Mouse (Mus musculus) limb, embryonic 12.5 days (tissue): Measurements from ENCODE around the gene Chrnb1. TPM values are rescaled to one million over a fixed set of nuclear protein-coding genes. Genes with fewer than 3 reads are reported as not detected.

ENCODE experiments used
- ATAC-seq: fragments of 200-750 bp; cut with Nextera tagmentation; 2 replicates; pipeline ENCODE4 v1.8.0; 2017; ENCODE audit warnings: low read depth, moderate TSS enrichment; ENCODE audit not compliant: insufficient number of reproducible peaks, insufficient read depth, low FRiP score, low TSS enrichment
- H3K27ac ChIP-seq: fragments of 300-500 bp; sonication (generic); 2 replicates; pipeline ENCODE4 v1.5.1; 2016; ENCODE audit warnings: mild to moderate bottlenecking, moderate library complexity
- H3K27me3 ChIP-seq: fragments of 300-500 bp; sonication (generic); 2 replicates; pipeline ENCODE4 v1.6.1; 2016; ENCODE audit warnings: mild to moderate bottlenecking, moderate library complexity
- H3K36me3 ChIP-seq: fragments of 300-500 bp; sonication (generic); 2 replicates; pipeline ENCODE4 v1.6.1; 2016; ENCODE audit warnings: mild to moderate bottlenecking, moderate library complexity
- H3K4me1 ChIP-seq: fragments of 300-500 bp; sonication (generic); replicated peaks from 2 replicates; pipeline ENCODE4 v1.6.1; 2016
- H3K4me2 ChIP-seq: fragments of 300-500 bp; sonication (generic); 2 replicates; pipeline ENCODE4 v1.6.1; 2016; ENCODE audit warnings: mild to moderate bottlenecking, moderate library complexity
- H3K4me3 ChIP-seq: fragments of 300-500 bp; sonication (generic); replicated peaks from 2 replicates; pipeline ENCODE4 v1.5.1; 2016; ENCODE audit warnings: mild to moderate bottlenecking
- H3K9ac ChIP-seq: fragments of 300-500 bp; sonication (generic); replicated peaks from 2 replicates; pipeline ENCODE4 v1.6.1; 2016; ENCODE audit warnings: mild to moderate bottlenecking, moderate library complexity
- H3K9me3 ChIP-seq: fragments of 300-500 bp; sonication (generic); 2 replicates; pipeline ENCODE4 v1.6.1; 2016; ENCODE audit warnings: mild to moderate bottlenecking, moderate library complexity
- WGBS: fragments of 180-500 bp; shearing (Covaris S2); methylation state at CpG from one replicate; pipeline ENCODE4 v1.1.7; 2016; 5-methylcytosine and 5-hydroxymethylcytosine counted together
- polyA plus RNA-seq: library from polyadenylated mRNA; unstranded; fragments of >200 nt; fragmentation: Nextera tagmentation; extraction: Ambion mirVana; gene quantifications from 2 replicates; pipeline ENCODE4 v1.2.1, GENCODE M21; 2016

Gene Chrnb1
- polyA plus RNA-seq, 1 experiment from 2014 or later = 15.4 TPM

DNA sequence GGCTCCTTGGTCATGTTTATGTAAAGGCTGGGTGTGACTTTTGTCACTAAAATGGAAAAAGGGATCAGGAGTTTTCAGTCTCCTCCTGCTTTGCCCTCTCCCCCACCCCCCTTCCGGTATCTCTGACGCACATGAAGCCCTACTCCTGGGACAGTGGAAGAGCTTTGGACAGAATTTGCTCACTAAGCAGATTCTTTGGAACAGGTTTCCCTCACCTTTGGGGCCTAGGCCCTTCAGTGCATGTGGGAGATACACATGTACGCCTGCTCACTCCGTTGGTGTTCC lies 28.2 kb downstream of the Chrnb1 start:
- H3K4me1 ChIP-seq = peaks cover 26% of the 10 kb centered on the region
- H3K27ac ChIP-seq = 0 out of 2 replicates have a peak overlapping the region, but pooled peaks have one; percentile 66
- no peak overlapping the region for H3K9ac ChIP-seq
- H3K4me2 ChIP-seq = peak overlapping the region; percentile 78
- no peak for ATAC-seq
- no peaks in the 10 kb centered on the region for H3K27me3 ChIP-seq
- WGBS = 62% methylated on average over 4 of the region's 4 CpGs
- peak overlapping the region; percentile 86 for H3K4me3 ChIP-seq
- no peaks in the 10 kb centered on the region for H3K36me3 ChIP-seq
- H3K9me3 ChIP-seq = no peaks in the 10 kb centered on the region

DNA sequence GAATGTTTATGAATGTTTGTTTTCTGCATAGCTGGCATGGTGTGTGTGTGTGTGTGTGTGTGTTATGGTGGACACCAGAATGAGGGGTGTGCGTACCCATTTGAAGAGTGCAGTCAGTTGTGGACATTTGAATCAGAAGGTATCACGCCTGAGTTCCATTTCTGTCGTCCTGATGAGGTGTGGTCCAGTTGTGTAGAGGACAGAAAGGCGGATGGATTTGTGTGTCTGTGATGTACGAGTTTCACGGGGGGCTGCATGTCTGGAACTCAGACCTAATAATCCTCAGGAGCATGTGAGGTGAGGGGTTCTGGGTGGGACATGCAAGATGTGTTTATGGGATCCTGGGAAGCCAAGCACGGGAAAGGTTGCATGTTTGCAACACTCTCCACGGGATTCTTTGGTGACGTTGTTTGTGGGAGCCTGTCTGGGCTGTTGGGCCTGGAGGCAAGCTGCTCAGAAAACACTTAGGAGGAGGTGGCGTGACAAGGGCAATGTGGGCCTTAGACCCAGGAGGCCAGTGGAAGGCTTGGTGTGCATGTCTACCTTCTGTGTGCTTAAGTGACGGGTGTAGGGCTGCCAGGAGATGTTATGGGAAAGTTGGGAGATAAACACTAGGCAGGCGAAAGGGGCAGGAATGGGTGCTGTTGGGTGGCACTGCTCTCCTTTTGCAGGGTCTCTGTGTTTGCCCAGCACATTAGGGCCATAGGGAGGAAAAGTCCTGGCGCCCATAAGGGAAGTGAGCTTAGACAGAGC lies 28.7 kb downstream of the Chrnb1 start:
- Histone ChIP-seq H3K27ac (peak overlapping the region; percentile 66; the same call in 1 of the 2 replicates), H3K9me3 (no peaks in the 10 kb centered on the region), H3K4me2 (peak overlapping the region; percentile 78), H3K4me3 (peak overlapping the region; percentile 86), H3K27me3 (no peaks in the 10 kb centered on the region), H3K9ac (peak overlapping the region; percentile 92), H3K4me1 (peaks cover 26% of the 10 kb centered on the region), H3K36me3 (no peaks in the 10 kb centered on the region)
- no peak for ATAC-seq
- WGBS = 55% methylated on average over 13 of the region's 13 CpGs

DNA sequence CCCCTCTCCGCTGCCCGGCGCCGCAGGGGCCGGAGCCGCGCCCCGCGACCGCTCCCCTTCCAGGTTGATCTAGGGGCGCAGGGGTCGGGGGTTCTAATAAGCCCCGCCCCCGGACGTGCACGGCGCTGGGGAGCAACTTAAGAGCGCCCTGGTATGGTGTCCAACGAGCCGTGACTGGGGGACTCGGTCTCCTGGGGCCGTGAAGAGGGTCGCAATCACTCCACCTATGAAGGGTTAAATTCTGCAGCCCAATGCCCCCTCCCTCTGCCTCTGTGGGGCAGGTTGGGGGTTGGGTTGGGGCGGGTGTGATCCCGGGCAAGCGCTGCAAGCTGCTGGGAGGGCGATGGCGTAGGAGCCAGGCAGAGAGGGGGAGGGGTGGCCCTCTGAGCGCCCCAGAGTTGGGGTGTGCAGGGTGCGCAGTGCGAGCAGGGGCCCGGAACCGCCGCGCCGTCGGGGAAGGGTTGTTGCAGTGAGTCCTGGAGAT lies 29.6 kb downstream of the Chrnb1 start:
- H3K27me3 ChIP-seq = no peaks in the 10 kb centered on the region
- under 1% methylated on average over 37 of the region's 37 CpGs for WGBS
- peak overlapping the region; percentile 79 for H3K27ac ChIP-seq
- ATAC-seq = peak; percentile 63
- no peaks in the 10 kb centered on the region for H3K9me3 ChIP-seq
- peak overlapping the region; percentile 92 for H3K9ac ChIP-seq
- H3K36me3 ChIP-seq = no peaks in the 10 kb centered on the region
- peak overlapping the region; percentile 78 for H3K4me2 ChIP-seq
- peaks cover 26% of the 10 kb centered on the region for H3K4me1 ChIP-seq
- peak overlapping the region; percentile 86 for H3K4me3 ChIP-seq

DNA sequence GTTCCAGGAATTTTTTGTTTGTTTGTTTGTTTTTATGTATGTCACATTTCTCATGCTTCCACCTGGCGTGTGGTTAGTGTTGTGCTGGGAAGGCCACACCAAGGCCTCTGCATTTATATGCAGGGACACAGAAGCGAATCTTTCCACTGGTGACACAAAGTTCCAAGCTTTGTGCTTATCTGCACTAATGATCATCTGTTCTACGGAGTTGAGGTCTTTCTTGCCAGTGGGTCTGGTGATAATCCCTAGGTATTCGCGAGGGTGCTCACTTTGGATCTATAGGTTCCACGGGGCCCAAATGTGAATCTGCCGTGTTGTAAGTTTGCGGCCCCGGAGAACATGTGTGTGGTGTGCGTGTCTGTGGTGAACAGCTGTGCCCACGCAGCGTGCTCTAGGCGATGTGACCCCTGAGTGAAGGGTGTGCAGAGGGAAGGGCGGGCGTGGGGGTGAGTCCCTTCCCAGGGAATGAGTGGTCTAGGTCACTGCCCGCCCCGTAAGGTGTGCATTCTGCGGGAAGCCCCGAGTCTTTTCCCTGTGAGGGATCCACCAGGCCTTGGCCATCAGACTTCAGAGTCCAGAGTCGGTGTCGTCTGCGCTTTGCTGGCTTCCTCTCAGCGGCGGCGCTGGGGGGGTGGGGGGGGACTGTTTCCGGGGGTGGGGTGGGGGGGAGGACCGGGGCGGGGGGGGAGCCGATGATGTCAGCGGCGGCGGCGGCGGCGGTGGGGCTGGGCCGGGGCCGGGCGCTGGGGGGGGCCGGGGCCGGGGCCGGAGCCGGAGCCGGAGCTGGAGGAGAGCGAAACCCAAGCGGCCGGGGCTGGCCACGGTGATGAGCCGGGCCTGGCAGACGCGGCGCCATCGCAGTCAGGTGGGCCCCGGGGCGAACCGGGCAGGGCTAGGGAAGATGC lies 30.3 kb downstream of the Chrnb1 start, which contains the start of gene Zbtb4:
TSS of gene Zbtb4 (plus strand) at position 692 of the 905 bp plus-strand sequence.
- ATAC-seq = peak; percentile 41; the same call in 1 of the 2 replicates
- H3K36me3 ChIP-seq = no peaks in the 10 kb centered on the region
- H3K4me3 ChIP-seq = peak within 1 kb of the TSS; percentile 86
- H3K9ac ChIP-seq = peak within 1 kb of the TSS; percentile 92
- H3K4me1 ChIP-seq = peaks cover 29% of the 10 kb centered on the region
- peak within 1 kb of the TSS; percentile 79 for H3K27ac ChIP-seq
- no peaks in the 10 kb centered on the region for H3K9me3 ChIP-seq
- 19% methylated on average over 40 of the region's 55 CpGs for WGBS
- peak within 1 kb of the TSS; percentile 78 for H3K4me2 ChIP-seq
- H3K27me3 ChIP-seq = no peaks in the 10 kb centered on the region

DNA sequence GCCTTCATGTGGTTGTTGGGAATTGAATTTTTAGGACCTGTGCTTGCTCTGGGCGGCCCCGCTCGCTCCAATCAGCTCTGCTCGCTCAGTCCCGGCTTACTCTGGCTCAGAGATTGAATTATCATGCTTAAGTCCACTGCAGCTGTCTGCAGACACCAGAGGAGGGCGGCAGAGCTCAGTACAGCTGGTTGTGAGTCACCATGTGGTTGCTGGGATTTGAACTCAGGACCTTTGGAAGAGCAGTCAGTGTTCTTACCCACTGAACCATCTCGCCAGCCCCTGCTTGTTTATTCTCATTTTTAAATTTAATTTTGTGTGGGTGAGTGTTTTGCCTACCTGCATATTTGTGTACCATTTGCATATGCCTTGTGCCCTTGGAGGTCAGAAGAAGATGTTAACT lies 32.2 kb downstream of the Chrnb1 start:
- Histone ChIP-seq H3K4me3 (no peak overlapping the region), H3K27ac (no peak overlapping the region), H3K9me3 (no peaks in the 10 kb centered on the region), H3K4me2 (no peak overlapping the region), H3K4me1 (peaks cover 37% of the 10 kb centered on the region), H3K36me3 (no peaks in the 10 kb centered on the region), H3K9ac (no peak overlapping the region), H3K27me3 (no peaks in the 10 kb centered on the region)
- no peak for ATAC-seq
- 67% methylated on average over 7 of the region's 7 CpGs for WGBS

DNA sequence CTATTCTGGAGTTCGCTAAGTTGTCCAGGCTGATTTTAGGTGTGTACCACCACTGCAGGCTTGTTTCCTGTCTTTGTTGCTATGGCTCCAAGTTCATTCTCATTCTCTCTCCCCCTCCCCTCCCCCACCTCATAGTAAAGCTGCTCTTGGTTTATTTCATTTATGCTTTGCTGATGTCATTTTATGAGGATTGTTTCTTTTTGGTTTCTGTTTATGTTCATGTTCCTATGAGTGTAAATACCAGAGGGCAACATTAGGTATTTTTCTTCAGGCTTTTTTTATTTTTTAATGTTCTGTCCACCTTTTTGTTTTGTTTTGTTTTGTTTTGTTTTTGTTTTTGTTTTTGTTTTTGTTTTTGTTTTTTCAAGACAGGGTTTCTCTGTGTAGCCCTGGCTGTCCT lies 33.9 kb downstream of the Chrnb1 start, which contains the start of gene Slc35g3:
TSS of gene Slc35g3 (minus strand) at position 101 of the 400 bp plus-strand sequence.
- H3K27me3 ChIP-seq = no peaks in the 10 kb centered on the region
- ATAC-seq = no peak
- no peak within 1 kb of the TSS for H3K4me3 ChIP-seq
- no peak within 1 kb of the TSS for H3K4me2 ChIP-seq
- H3K4me1 ChIP-seq = peaks cover 30% of the 10 kb centered on the region
- 59% methylated on average over 1 of the region's 1 CpGs for WGBS
- H3K27ac ChIP-seq = peak within 1 kb of the TSS; percentile 98; the same call in 1 of the 2 replicates
- H3K9ac ChIP-seq = no peak within 1 kb of the TSS
- H3K9me3 ChIP-seq = no peaks in the 10 kb centered on the region
- H3K36me3 ChIP-seq = no peaks in the 10 kb centered on the region

DNA sequence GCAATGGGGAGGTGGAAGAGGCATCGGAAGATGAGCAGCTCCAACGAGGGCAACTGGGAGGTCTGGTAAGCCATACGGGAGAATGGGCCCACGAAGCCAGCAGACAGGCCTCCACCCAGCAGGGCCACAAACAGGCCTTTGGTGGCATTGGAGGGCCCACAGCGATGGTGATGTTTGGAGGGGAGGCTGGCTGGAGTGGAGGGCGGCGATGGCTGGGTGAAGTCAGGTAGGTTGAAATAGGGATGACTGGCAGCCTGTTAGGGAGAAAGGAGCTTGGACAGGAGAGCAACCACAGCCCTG lies 34.9 kb downstream of the Chrnb1 start:
- H3K36me3 ChIP-seq = no peaks in the 10 kb centered on the region
- H3K9ac ChIP-seq = no peak overlapping the region
- no peaks in the 10 kb centered on the region for H3K27me3 ChIP-seq
- no peak for ATAC-seq
- peaks cover 34% of the 10 kb centered on the region for H3K4me1 ChIP-seq
- 92% methylated on average over 7 of the region's 7 CpGs for WGBS
- H3K4me3 ChIP-seq = no peak overlapping the region
- peak overlapping the region; percentile 98 for H3K27ac ChIP-seq
- no peak overlapping the region for H3K4me2 ChIP-seq
- no peaks in the 10 kb centered on the region for H3K9me3 ChIP-seq

DNA sequence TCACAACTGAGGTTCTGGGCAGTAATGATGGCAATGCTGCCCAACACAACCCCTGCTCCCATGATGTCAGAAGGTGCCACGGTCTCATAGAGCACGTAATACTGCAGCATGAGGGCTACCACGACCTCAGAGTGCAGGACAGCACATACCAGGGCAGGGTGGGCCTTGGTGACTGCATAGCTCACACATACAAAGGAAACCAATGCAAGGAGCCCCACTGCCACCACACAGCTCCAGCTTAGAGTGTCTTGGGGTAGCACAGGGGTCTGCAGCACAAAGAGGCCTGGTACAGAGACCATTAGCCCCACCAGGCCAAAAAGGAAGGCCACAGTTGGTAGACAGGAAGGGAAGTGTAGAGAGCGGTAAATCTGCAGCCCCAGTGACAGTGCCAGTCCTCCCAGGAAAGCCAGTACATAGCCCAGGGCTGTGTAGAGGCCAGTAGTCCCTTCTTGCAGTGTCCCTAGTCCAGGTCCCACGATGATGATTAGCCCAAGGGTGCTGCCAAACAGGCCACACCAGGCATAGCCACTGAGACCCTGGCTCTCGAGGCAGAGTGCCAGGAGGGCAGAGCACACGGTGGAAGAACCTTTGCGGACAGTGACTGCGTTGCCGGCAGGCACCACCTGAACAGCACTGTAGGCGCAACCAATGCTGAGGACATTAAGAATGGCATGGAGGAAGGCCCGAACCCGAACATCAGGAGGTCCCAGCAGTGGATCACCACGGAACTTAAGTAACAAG lies 35.4 kb downstream of the Chrnb1 start:
- Histone ChIP-seq H3K27me3 (no peaks in the 10 kb centered on the region), H3K4me2 (peak overlapping the region; percentile 78), H3K36me3 (no peaks in the 10 kb centered on the region), H3K4me1 (peaks cover 37% of the 10 kb centered on the region), H3K4me3 (peak overlapping the region; percentile 63), H3K9ac (peak overlapping the region; percentile 72; the same call in 1 of the 2 replicates), H3K27ac (peak overlapping the region; percentile 98), H3K9me3 (no peaks in the 10 kb centered on the region)
- 81% methylated on average over 14 of the region's 14 CpGs for WGBS
- no peak for ATAC-seq

DNA sequence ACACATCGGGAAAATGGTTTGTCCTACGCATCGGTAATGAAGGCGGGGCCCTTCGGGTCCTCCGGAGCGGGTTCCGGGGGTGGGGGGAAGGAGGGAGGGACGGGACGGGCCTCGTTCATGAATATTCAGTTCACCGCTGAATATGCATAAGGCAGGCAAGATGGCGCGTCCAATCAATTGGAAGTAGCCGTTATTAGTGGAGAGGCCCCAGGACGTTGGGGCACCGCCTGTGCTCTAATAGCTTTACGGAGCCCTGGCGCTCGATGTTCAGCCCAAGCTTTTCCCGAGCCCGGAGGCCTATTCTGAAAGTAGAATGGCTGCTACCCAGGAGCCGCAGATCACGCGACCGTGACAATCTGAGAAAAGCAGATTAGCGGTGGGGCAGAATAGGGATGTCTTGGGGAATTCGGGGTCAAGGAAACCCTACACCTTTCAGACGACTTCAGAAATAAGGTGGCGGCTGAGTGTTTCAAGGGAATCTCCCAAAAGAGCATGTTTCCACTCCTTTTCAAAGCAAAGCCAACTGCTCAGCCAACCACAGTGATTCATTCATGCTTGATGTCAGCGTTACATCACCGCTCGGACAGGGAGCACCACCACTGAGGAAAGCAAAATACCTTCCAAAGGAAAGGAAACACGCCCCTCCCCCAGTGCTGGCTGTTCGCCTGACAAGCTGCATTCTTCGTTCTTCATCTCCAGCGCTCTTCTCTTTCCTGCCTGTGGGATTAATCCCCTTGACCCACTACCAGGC lies 36.6 kb downstream of the Chrnb1 start:
- H3K4me2 ChIP-seq = peak overlapping the region; percentile 78
- peak overlapping the region; percentile 72 for H3K9ac ChIP-seq
- H3K4me1 ChIP-seq = peaks cover 40% of the 10 kb centered on the region
- H3K4me3 ChIP-seq = peak overlapping the region; percentile 63
- H3K9me3 ChIP-seq = no peaks in the 10 kb centered on the region
- WGBS = under 1% methylated on average over 37 of the region's 37 CpGs
- no peaks in the 10 kb centered on the region for H3K36me3 ChIP-seq
- peak; percentile 92 for ATAC-seq
- H3K27me3 ChIP-seq = no peaks in the 10 kb centered on the region
- peak overlapping the region; percentile 98 for H3K27ac ChIP-seq

DNA sequence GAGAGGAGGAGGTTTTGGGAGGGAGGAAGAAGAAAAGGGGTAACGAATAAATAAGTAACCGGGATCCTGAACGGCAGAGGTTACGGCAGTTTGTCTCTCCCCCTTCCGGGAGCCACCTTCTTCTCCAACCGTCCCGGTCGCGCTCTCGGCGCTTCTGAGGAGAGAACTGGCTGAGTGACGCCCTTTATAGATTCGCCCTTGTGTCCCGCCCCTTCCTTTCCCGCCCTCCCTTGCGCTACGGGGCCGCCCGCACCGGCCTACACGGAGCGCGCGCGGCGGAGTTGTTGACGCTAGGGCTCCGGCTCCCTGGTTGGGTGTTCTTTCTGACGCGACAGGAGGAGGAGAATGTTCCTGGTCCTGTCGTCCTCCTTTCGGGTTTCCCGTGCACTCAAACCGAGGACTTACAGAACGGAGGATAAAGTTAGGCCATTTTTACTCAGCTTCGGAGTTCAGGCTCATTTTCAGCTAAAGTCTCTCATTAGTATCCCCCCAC lies 37.2 kb downstream of the Chrnb1 start, which contains the start of gene Polr2a:
TSS of gene Polr2a (minus strand) at position 160 of the 493 bp plus-strand sequence.
- H3K27me3 ChIP-seq = no peaks in the 10 kb centered on the region
- H3K9me3 ChIP-seq = no peaks in the 10 kb centered on the region
- peak within 1 kb of the TSS; percentile 72 for H3K9ac ChIP-seq
- ATAC-seq = peak; percentile 96
- WGBS = under 1% methylated on average over 36 of the region's 36 CpGs
- H3K4me2 ChIP-seq = peak within 1 kb of the TSS; percentile 78
- no peaks in the 10 kb centered on the region for H3K36me3 ChIP-seq
- H3K4me3 ChIP-seq = peak within 1 kb of the TSS; percentile 63
- peaks cover 41% of the 10 kb centered on the region for H3K4me1 ChIP-seq
- H3K27ac ChIP-seq = peak within 1 kb of the TSS; percentile 98
